Mouse (Mus musculus) CH12.LX (cell line): ENCODE data around the gene Med20. TPM values are rescaled to one million over a fixed set of nuclear protein-coding genes. Genes with fewer than 3 reads are reported as not detected.

Source experiments
- DNase-seq: peaks from one replicate; pipeline ENCODE4 v3.0.0-alpha.2; 2013; ENCODE audit errors: extremely low read depth
- H3K27ac ChIP-seq: 2 replicates; pipeline ENCODE4 v1.5.1; 2012; ENCODE audit warnings: low read depth, mild to moderate bottlenecking, control low read depth, moderate library complexity; ENCODE audit not compliant: insufficient read depth
- H3K27me3 ChIP-seq: replicated peaks from 2 replicates; pipeline ENCODE3; 2012; ENCODE audit warnings: inconsistent platforms
- H3K36me3 ChIP-seq, 2 experiments: replicated peaks in 1 of 2; 2 replicates each; pipeline versions ENCODE3 to v1.6.1; 2012; ENCODE audit warnings: inconsistent platforms in 1 of 2, low read length in 1 of 2, mild to moderate bottlenecking in 1 of 2, mixed read lengths in 1 of 2, moderate library complexity in 1 of 2; ENCODE audit not compliant: control insufficient read depth in 1 of 2, insufficient read depth in 1 of 2
- H3K4me1 ChIP-seq, 2 experiments: 2 replicates each; pipeline ENCODE4 v1.6.1; 2012; ENCODE audit warnings: inconsistent platforms in 1 of 2, moderate library complexity in 1 of 2; ENCODE audit not compliant: insufficient read depth in 2 of 2, control insufficient read depth in 1 of 2
- H3K4me2 ChIP-seq: 2 replicates; pipeline ENCODE4 v1.6.1; 2012; ENCODE audit warnings: low read depth, mild to moderate bottlenecking, control low read depth; ENCODE audit not compliant: poor library complexity, insufficient read depth, severe bottlenecking
- H3K4me3 ChIP-seq, 3 experiments: fragments of 150-350 bp in 1 of 3; sonication (generic) in 1 of 3; replicated peaks in 1 of 3; 2 replicates each; pipeline versions ENCODE3 to v1.5.1; 2011 to 2012; ENCODE audit warnings: low read depth in 2 of 3, low read length in 2 of 3, mild to moderate bottlenecking in 2 of 3, moderate library complexity in 2 of 3, control low read depth in 1 of 3, improper control_type of control experiment in 1 of 3, inconsistent platforms in 1 of 3, mixed read lengths in 1 of 3; ENCODE audit not compliant: poor library complexity in 1 of 3
- H3K79me2 ChIP-seq: replicated peaks from 2 replicates; pipeline ENCODE4 v1.6.1; 2012; ENCODE audit warnings: mild to moderate bottlenecking, moderate library complexity; ENCODE audit not compliant: control insufficient read depth, poor library complexity, insufficient read depth, severe bottlenecking; ENCODE audit errors: extremely low read depth
- H3K9ac ChIP-seq: 2 replicates; pipeline ENCODE4 v1.6.1; 2012; ENCODE audit warnings: low read depth, mild to moderate bottlenecking, control low read depth, moderate library complexity; ENCODE audit not compliant: insufficient read depth
- H3K9me3 ChIP-seq: replicated peaks from 2 replicates; pipeline ENCODE3; 2012; ENCODE audit warnings: low read length, inconsistent platforms, mixed read lengths
- CTCF ChIP-seq, 2 experiments: IDR thresholded peaks in 1 of 2; conservative IDR thresholded peaks in 1 of 2; 2 replicates each; pipeline ENCODE4 v1.5.1; 2011 to 2012; ENCODE audit warnings: low read depth in 2 of 2, low read length in 2 of 2, improper control_type of control experiment in 1 of 2, inconsistent platforms in 1 of 2, mild to moderate bottlenecking in 1 of 2, moderate library complexity in 1 of 2
- ELF1 ChIP-seq: IDR thresholded peaks from 2 replicates; pipeline ENCODE4 v1.6.1; 2014; ENCODE audit warnings: low read depth, mild to moderate bottlenecking, inconsistent platforms, low read length, improper control_type of control experiment
- EP300 ChIP-seq: IDR thresholded peaks from 2 replicates; pipeline ENCODE4 v1.6.1; 2011; ENCODE audit warnings: low read length, improper control_type of control experiment
- ETS1 ChIP-seq: conservative IDR thresholded peaks from 2 replicates; pipeline ENCODE4 v1.6.1; 2012; ENCODE audit warnings: low read depth, mild to moderate bottlenecking, inconsistent platforms, low read length, improper control_type of control experiment, moderate library complexity
- HCFC1 ChIP-seq: IDR thresholded peaks from 2 replicates; pipeline ENCODE4 v1.6.1; 2012; ENCODE audit warnings: low read depth, mild to moderate bottlenecking, inconsistent platforms, low read length, improper control_type of control experiment
- IRF4 ChIP-seq: IDR thresholded peaks from 2 replicates; pipeline ENCODE4 v1.6.1; 2014; ENCODE audit warnings: low read depth, mild to moderate bottlenecking, inconsistent platforms, low read length, improper control_type of control experiment
- KAT2A ChIP-seq: IDR thresholded peaks from 2 replicates; pipeline ENCODE4 v1.6.1; 2012; ENCODE audit warnings: low read length, improper control_type of control experiment, inconsistent platforms; ENCODE audit not compliant: insufficient replicate concordance
- MAFK ChIP-seq: IDR thresholded peaks from 2 replicates; pipeline ENCODE4 v1.6.1; 2011; ENCODE audit warnings: low read length, improper control_type of control experiment; ENCODE audit not compliant: insufficient replicate concordance
- MAZ ChIP-seq: IDR thresholded peaks from 2 replicates; pipeline ENCODE4 v1.6.1; 2012; ENCODE audit warnings: low read depth, mild to moderate bottlenecking, inconsistent platforms, low read length, improper control_type of control experiment, moderate library complexity
- MYC ChIP-seq: IDR thresholded peaks from 2 replicates; pipeline ENCODE4 v1.6.1; 2011; ENCODE audit warnings: low read depth, mild to moderate bottlenecking, improper control_type of control experiment, low read length
- PAX5 ChIP-seq: IDR thresholded peaks from 2 replicates; pipeline ENCODE4 v1.6.1; 2012; ENCODE audit warnings: low read length, inconsistent platforms, mixed read lengths
- RAD21 ChIP-seq: IDR thresholded peaks from 2 replicates; pipeline ENCODE4 v1.6.1; 2011; ENCODE audit warnings: low read depth, mild to moderate bottlenecking, low read length, improper control_type of control experiment, moderate library complexity
- TBP ChIP-seq: conservative IDR thresholded peaks from 2 replicates; pipeline ENCODE4 v1.6.1; 2011; ENCODE audit warnings: low read depth, low read length, improper control_type of control experiment
- USF2 ChIP-seq: conservative IDR thresholded peaks from 2 replicates; pipeline ENCODE4 v1.6.1; 2011; ENCODE audit warnings: low read depth, low read length, improper control_type of control experiment
- ZKSCAN1 ChIP-seq: IDR thresholded peaks from 2 replicates; pipeline ENCODE4 v1.6.1; 2012; ENCODE audit warnings: low read depth, inconsistent platforms, low read length, improper control_type of control experiment, borderline replicate concordance
- ZMIZ1 ChIP-seq: IDR thresholded peaks from 2 replicates; pipeline ENCODE4 v1.6.1; 2012; ENCODE audit warnings: low read depth, mild to moderate bottlenecking, inconsistent platforms, low read length, improper control_type of control experiment
- ZNF384 ChIP-seq: IDR thresholded peaks from 2 replicates; pipeline ENCODE4 v1.6.1; 2012; ENCODE audit warnings: low read depth, low read length, improper control_type of control experiment, inconsistent platforms
- dilution Hi-C: fragments of 300-500 bp; cut with MboI; formaldehyde crosslinking; loops from 2 replicates; pipeline ENCODE4 v1.14.3; 2020; ENCODE audit warnings: low sequenced_read_pairs; ENCODE audit not compliant: extremely low pct_unique_long_range_greater_than_20kb, extremely low pct_ligation_motif_present
- in situ Hi-C: fragments of 300-500 bp; cut with MboI; formaldehyde crosslinking; loops from 3 replicates; pipeline ENCODE4 v1.14.3; 2019; ENCODE audit warnings: low sequenced_read_pairs, low pct_ligation_motif_present, low pct_unique_long_range_greater_than_20kb, mixed read lengths
- polyA plus RNA-seq: library from polyadenylated mRNA; unstranded; fragments of >175 nt; gene quantifications from 2 replicates; pipeline ENCODE4 v1.2.1, GENCODE M21; 2012; ENCODE audit warnings: low read depth; ENCODE audit not compliant: insufficient read length
- total RNA-seq, 2 experiments: library from RNA; depleted of rRNA; stranded (reverse); fragments of 300-350 nt in 1 of 2; fragments of >200 nt in 1 of 2; gene quantifications; 2 replicates each; pipeline ENCODE4 v1.2.3; 2012 to 2014

Med20 gene
- total and polyA plus RNA-seq, 3 experiments, result 31.0 to 42.5 (median 31.1) TPM

GRCm38 (mm10) chr17:47566133-47566532 is 45.2 kb upstream of the Med20 start:
- no peak overlapping the region for H3K9ac ChIP-seq
- dilution Hi-C loops, result no loop called here
- H3K4me3 ChIP-seq, result no peak overlapping the region

GRCm38 (mm10) chr17:47567271-47567670 is 44.1 kb upstream of the Med20 start:
- Histone ChIP-seq H3K27me3 (no peaks in the 10 kb centered on the region), H3K9ac (no peak overlapping the region), H3K4me2 (no peak overlapping the region), H3K4me3 (no peak overlapping the region), H3K4me1 (no peaks in the 10 kb centered on the region), H3K9me3 (no peaks in the 10 kb centered on the region), H3K79me2 (no peaks in the 10 kb centered on the region), H3K27ac (no peak overlapping the region), H3K36me3 (no peaks in the 10 kb centered on the region)
- no peak for TF ChIP-seq EP300
- no peak for TF ChIP-seq ZMIZ1
- no peak for TF ChIP-seq MAFK
- TF ChIP-seq MAZ, result no peak
- TF ChIP-seq KAT2A, result no peak
- TF ChIP-seq ELF1, result no peak
- TF ChIP-seq MYC, result no peak
- TF ChIP-seq USF2, result no peak
- no peak for TF ChIP-seq PAX5
- TF ChIP-seq RAD21, result no peak
- TF ChIP-seq IRF4, result no peak
- no peak for TF ChIP-seq ETS1
- no peak for TF ChIP-seq ZNF384
- dilution Hi-C loops, result no loop called here
- no peak for DNase-seq
- in situ Hi-C loops, result no loop called here

More at GRCm38 (mm10) chr17:47566133-47566532, 45.2 kb upstream of the Med20 start:
- Histone ChIP-seq H3K36me3 (no peaks in the 10 kb centered on the region), H3K27ac (no peak overlapping the region), H3K4me1 (no peaks in the 10 kb centered on the region), H3K4me2 (no peak overlapping the region), H3K27me3 (no peaks in the 10 kb centered on the region), H3K9me3 (no peaks in the 10 kb centered on the region), H3K79me2 (no peaks in the 10 kb centered on the region)
- no peak for DNase-seq
- in situ Hi-C loops, result no loop called here
- TF ChIP-seq CTCF (conservative IDR thresholded peaks at IDR 0.05 in 1 of 2, IDR thresholded peaks at IDR 0.05 in 1 of 2; ENCODE audit: low read depth in 2 of 2, low read length in 2 of 2) (no peak), EP300 (no peak), ZKSCAN1 (no peak), TBP (no peak), HCFC1 (no peak), ELF1 (no peak)
